Mouse (Mus musculus): ENCODE measurements around the gene Zmynd8. TPM values are rescaled to one million over a fixed set of nuclear protein-coding genes. Genes with fewer than 3 reads are reported as not detected.
A peak's percentile ranks its signal among the peaks of the same experiment; 100 is the strongest.

Zmynd8 gene
- polyA plus RNA-seq, 1 experiment from 2014 or later = 71.5 TPM

DNA sequence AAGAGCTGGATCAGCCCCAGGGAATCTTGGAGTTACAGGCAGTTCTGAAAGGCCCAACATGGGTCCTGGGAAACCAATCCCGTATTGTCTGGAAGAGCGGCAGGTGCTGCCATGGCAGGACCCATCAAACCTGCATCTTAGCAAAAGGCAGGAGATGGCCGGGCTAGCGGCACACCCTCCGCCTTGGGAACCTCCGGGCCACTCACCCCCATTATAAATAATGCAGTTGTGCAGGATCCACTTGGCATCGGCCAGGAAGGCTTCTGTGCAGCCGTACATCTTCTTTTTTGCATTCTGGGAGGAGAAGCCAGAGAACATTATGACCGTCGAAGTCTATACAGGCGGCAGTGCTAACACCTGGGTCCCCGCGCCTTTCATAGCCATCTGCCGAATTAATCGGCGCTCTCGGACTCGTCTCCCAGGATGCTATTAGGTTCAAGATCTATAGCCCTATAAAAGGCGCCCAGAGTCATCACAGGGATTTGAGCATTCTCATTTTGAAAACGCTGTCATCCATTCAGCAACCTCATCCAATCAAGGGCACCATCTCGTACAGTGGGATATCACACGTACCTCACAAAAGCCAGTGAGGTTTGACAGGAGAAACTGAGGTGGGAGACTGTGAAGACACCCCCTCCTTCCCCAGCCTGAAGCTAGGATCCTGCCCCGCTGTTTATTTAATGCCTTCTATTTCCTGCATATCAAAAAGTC is 60.1 kb downstream of the Zmynd8 start:
- peaks cover 93% of the 10 kb centered on the region for H3K36me3 ChIP-seq (replicated peaks)
- 79% methylated on average over 23 of the region's 23 CpGs for WGBS

DNA sequence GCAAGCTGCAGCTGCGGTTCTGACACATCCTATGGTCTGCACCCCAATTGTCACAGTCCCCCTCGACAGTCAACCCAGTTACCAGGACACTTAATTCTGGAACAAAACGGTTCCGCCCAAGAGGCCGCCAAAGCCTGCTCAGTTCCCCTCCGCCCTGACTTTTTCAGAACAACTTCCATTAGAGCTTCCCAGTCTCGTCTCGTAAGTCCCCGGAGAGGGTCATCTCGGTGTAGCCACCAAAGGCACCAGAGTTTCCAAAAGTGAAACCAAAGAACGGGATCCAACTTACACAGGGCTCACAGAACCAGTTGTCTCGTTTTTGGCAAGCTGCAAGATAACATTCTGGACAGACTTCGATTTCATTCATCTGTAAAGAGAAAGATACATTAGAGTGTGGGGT is 64.2 kb downstream of the Zmynd8 start:
- Histone ChIP-seq H3K4me3 (replicated peaks) (no peak overlapping the region), H3K9ac (no peak overlapping the region), H3K27me3 (peaks cover 7% of the 10 kb centered on the region; the same call in 1 of the 2 replicates), H3K9me3 (no peaks in the 10 kb centered on the region), H3K36me3 (replicated peaks) (peaks cover 92% of the 10 kb centered on the region), H3K27ac (no peak overlapping the region), H3K4me2 (no peak overlapping the region), H3K4me1 (peaks cover 29% of the 10 kb centered on the region)
- no peak for ATAC-seq (ENCODE audit: low FRiP score)
- 94% methylated on average over 13 of the region's 13 CpGs for WGBS

More for the DNA sequence above, 60.1 kb downstream of the Zmynd8 start:
- Histone ChIP-seq H3K4me3 (replicated peaks) (no peak overlapping the region), H3K4me1 (peaks cover 17% of the 10 kb centered on the region), H3K9ac (no peak overlapping the region), H3K4me2 (no peak overlapping the region), H3K27me3 (no peaks in the 10 kb centered on the region), H3K9me3 (no peaks in the 10 kb centered on the region), H3K27ac (peak overlapping the region; percentile 73)
- peak; percentile 53; the same call in 1 of the 2 replicates for ATAC-seq (ENCODE audit: low FRiP score)

DNA sequence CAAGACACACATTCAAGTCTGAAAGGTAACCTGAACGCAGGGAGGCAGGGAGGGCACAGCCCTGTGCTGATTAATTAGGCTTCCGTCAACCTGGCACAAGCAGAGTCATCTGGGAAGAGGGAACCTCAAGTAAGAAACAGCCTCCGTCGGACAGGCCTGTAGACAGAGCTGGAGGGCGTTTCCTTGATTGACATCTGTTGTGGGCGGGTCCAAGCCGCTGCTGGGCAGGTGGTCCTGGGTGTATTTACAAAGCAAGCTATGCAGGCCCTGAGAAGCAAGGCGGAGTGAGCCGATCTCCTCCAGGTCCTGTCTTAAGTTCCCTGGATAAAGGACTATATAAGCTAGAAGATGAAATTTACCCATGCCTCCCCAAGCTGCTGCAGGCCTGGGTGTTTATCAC is 65.3 kb downstream of the Zmynd8 start:
- H3K9me3 ChIP-seq = no peaks in the 10 kb centered on the region
- 0 out of 2 replicates have a peak, but pooled peaks have one; percentile 17 for ATAC-seq (ENCODE audit: low FRiP score)
- H3K4me3 ChIP-seq (replicated peaks) = no peak overlapping the region
- 68% methylated on average over 9 of the region's 9 CpGs for WGBS
- no peak overlapping the region; the same call in 1 of the 2 replicates for H3K27ac ChIP-seq
- no peak overlapping the region for H3K9ac ChIP-seq
- H3K36me3 ChIP-seq (replicated peaks) = peaks cover 94% of the 10 kb centered on the region
- H3K27me3 ChIP-seq = peaks cover 7% of the 10 kb centered on the region; the same call in 1 of the 2 replicates
- no peak overlapping the region for H3K4me2 ChIP-seq
- peaks cover 26% of the 10 kb centered on the region; the same call in 1 of the 2 replicates for H3K4me1 ChIP-seq

DNA sequence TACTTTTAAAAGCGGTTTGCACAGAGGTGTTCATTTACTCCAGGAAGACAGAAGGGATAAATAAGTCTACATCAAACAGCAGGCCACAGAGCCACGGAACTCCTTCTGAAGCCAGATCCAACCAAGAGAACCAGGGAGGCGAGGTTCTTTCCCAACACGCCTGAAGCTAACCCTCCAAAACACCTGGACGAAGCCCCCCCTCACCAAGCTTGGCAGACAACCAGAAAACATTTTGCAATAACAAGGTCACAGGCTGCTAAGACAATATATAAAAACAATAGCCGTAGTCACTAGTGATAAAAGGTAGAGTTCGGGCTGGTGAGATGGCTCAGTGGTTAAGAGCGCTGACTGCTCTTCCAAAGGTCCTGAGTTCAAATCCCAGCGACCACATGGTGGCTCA is 66.1 kb downstream of the Zmynd8 start:
- Histone ChIP-seq H3K27me3 (peaks cover 7% of the 10 kb centered on the region; the same call in 1 of the 2 replicates), H3K27ac (no peak overlapping the region), H3K9ac (no peak overlapping the region), H3K36me3 (replicated peaks) (peaks cover 92% of the 10 kb centered on the region), H3K4me3 (replicated peaks) (no peak overlapping the region), H3K4me1 (peaks cover 26% of the 10 kb centered on the region; the same call in 1 of the 2 replicates), H3K9me3 (no peaks in the 10 kb centered on the region), H3K4me2 (no peak overlapping the region)
- WGBS = 93% methylated on average over 9 of the region's 9 CpGs
- no peak for ATAC-seq (ENCODE audit: low FRiP score)

DNA sequence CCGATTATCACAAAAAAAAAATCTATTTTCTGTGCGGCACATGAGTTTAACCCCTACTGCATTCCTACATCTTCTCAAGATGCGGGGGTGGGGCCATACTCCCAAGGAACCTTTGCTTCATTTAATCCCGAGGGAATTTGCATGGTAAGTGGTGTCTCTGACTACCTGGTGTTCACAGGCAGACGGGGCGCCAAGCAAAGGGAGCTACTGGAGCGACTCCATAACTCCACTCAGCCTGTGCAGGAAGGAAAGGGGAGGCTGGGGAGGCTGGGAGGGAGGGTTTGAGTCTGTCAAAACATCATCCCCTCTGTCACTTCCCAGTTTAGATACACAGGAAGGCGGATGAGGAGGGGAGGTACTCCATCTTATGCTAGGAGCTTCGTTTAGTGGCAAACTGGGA is 66.5 kb downstream of the Zmynd8 start:
- peaks cover 26% of the 10 kb centered on the region; the same call in 1 of the 2 replicates for H3K4me1 ChIP-seq
- peak overlapping the region; percentile 21; the same call in 1 of the 2 replicates for H3K27ac ChIP-seq
- 68% methylated on average over 9 of the region's 9 CpGs for WGBS
- no peak overlapping the region for H3K4me3 ChIP-seq (replicated peaks)
- H3K9ac ChIP-seq = no peak overlapping the region
- H3K9me3 ChIP-seq = no peaks in the 10 kb centered on the region
- peaks cover 91% of the 10 kb centered on the region for H3K36me3 ChIP-seq (replicated peaks)
- H3K27me3 ChIP-seq = peaks cover 9% of the 10 kb centered on the region
- H3K4me2 ChIP-seq = no peak overlapping the region
- ATAC-seq (ENCODE audit: low FRiP score) = no peak

DNA sequence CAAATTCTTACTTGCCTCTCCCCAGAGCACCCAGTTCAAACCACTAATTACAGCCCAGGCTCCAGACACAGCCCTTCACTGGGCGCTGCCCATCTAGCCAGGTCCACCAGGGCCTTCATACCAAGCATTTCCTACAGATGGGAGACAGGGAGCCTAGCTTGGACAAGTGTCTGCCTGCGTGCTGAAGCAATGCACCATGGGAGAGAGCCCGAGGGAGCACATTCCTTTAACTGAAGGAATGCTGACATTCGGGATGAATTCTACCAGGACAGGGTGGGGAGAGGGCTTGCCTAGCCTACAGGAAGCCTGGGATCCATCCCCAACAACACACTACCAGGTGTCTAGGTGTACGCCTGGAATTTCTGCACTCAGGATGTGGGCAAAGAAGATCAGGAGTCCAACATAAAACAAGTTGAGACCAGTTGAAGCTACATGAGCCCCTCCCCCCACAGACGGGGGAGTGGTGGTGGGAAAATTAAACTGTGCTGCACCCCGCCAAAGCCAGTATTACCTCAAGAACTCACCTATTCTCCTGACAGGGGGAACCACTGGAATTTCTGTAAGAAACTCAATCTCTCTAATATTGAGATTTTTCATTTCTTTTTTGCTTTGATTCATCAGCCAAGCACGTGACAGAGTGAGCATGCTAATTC is 67.1 kb downstream of the Zmynd8 start:
- 84% methylated on average over 8 of the region's 8 CpGs for WGBS
- peaks cover 26% of the 10 kb centered on the region; the same call in 1 of the 2 replicates for H3K4me1 ChIP-seq
- no peak overlapping the region for H3K27ac ChIP-seq
- no peaks in the 10 kb centered on the region for H3K9me3 ChIP-seq
- ATAC-seq (ENCODE audit: low FRiP score) = no peak
- H3K4me3 ChIP-seq (replicated peaks) = no peak overlapping the region
- no peak overlapping the region for H3K9ac ChIP-seq
- H3K27me3 ChIP-seq = peaks cover 11% of the 10 kb centered on the region
- H3K4me2 ChIP-seq = no peak overlapping the region
- H3K36me3 ChIP-seq (replicated peaks) = peaks cover 90% of the 10 kb centered on the region

DNA sequence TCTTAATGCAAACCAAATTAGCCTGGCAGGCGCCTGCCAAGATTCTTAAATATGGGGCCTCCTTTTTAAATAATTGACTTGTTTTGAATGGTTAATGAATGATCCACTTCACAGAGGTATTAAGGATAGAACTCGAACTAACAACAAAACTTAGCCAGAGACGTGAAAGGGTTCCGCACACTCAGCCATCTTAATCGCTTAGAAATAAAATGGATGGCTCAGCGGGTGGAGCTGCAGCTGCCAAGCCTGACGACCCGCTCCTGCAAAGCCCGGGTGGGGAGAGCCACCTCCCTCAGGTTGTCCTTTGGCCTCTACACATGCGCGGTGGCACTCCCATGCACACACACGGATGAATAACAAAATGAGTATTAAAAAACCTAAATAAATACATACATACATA is 70.0 kb downstream of the Zmynd8 start:
- Histone ChIP-seq H3K4me2 (no peak overlapping the region), H3K4me3 (replicated peaks) (no peak overlapping the region), H3K36me3 (replicated peaks) (peaks cover 86% of the 10 kb centered on the region), H3K27me3 (peaks cover 14% of the 10 kb centered on the region), H3K9ac (no peak overlapping the region), H3K27ac (no peak overlapping the region), H3K4me1 (peaks cover 30% of the 10 kb centered on the region), H3K9me3 (no peaks in the 10 kb centered on the region)
- WGBS = 30% methylated on average over 12 of the region's 12 CpGs
- ATAC-seq (ENCODE audit: low FRiP score) = no peak

DNA sequence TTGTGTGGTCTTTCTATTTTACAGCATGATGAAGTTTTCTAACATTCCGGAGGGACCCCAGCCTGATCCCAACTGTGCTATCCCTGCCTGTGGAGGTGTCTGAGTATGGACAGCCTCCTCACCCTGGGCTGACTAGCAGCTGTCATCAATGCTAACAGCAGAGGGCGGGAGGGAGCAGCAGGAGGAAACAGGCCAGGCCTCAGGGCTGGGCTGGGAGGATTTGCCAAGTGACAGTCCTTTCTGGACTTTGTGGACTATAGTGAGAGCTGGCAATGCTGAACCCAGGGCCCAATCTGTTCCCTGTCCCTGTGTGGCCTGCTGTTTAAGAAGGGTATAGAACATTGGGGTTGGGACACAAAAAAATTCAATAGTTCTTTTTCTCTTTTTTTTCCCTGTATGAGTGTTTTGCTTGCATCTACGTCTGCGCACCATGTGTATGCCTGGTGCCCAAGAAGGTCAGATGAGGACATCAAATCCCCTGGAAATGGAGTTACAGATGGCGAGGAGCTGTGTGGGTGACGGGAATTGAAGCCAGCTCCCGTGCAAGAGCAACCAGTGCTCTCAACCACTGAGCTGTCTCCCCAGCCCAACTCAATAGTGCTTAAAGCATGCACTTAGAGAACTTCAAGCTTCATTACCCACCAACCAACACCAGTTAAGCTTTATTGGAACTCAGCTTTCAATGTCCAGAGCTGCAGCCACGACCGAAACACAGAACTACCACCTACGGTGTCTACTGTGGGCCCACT is 72.7 kb downstream of the Zmynd8 start:
- no peak overlapping the region for H3K27ac ChIP-seq

DNA sequence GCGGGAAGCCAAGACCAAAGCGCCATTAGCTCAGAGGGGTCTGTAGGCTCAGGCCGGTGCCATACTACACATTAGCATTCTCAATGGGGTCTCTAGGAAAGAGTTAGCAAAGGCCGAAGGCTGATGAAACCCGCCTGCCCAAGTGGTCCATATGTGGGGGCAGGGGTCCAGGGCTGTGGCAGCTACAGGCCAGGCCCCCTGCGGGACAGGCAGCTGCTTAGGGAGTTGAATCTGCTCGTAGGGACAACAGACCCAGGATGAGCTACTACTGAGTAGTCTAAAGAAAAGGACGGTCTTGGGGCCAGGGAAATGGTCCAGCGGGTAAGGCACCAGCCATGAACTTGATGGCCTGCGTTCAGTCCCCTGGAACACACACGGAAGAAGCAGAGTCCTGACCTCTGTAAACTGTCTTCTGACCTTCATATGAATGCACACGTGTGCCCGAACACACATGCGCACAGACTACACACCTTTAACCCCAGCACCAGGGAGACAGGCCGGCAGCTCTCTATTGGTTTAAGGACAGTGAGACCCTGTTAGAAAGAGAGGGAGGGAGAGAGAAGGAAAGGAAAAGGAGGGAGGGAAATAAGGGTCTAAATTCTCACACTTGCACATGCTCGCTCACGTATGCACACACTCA is 73.4 kb downstream of the Zmynd8 start:
- Histone ChIP-seq H3K27ac (peak overlapping the region; percentile 50; the same call in 1 of the 2 replicates), H3K4me2 (no peak overlapping the region), H3K4me1 (peaks cover 17% of the 10 kb centered on the region), H3K9me3 (no peaks in the 10 kb centered on the region), H3K4me3 (replicated peaks) (no peak overlapping the region), H3K36me3 (replicated peaks) (peaks cover 85% of the 10 kb centered on the region), H3K9ac (no peak overlapping the region), H3K27me3 (peaks cover 13% of the 10 kb centered on the region)
- WGBS = 88% methylated on average over 17 of the region's 17 CpGs
- ATAC-seq (ENCODE audit: low FRiP score) = no peak; the same call in 1 of the 2 replicates

More for the DNA sequence above, 72.7 kb downstream of the Zmynd8 start:
- no peaks in the 10 kb centered on the region for H3K9me3 ChIP-seq
- peak; percentile 65 for ATAC-seq (ENCODE audit: low FRiP score)
- H3K9ac ChIP-seq = no peak overlapping the region
- H3K4me3 ChIP-seq (replicated peaks) = no peak overlapping the region
- 71% methylated on average over 10 of the region's 10 CpGs for WGBS
- no peak overlapping the region for H3K4me2 ChIP-seq
- H3K4me1 ChIP-seq = peaks cover 23% of the 10 kb centered on the region
- H3K36me3 ChIP-seq (replicated peaks) = peaks cover 86% of the 10 kb centered on the region
- H3K27me3 ChIP-seq = peaks cover 14% of the 10 kb centered on the region

DNA sequence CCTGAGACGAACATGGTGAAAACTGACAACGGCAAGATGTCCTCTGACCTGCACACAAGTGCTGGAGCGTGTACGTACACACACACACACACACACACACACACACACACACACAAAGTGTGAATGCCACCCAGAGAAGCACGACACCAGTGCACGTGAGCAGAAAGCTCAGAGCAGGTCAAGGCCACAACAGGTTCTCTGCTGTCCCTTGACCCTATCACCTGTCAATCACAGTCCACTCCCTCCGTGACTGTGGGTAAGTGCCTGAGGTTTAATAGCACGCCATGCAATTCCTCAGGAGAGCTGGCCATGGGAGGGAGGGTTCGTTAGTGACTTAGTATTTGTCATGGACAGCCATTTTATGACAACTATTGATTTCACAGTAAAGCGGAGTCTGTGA is 74.0 kb downstream of the Zmynd8 start:
- WGBS = 76% methylated on average over 10 of the region's 10 CpGs
- H3K27me3 ChIP-seq = peaks cover 7% of the 10 kb centered on the region
- 0 out of 2 replicates have a peak, but pooled peaks have one; percentile 28 for ATAC-seq (ENCODE audit: low FRiP score)
- no peak overlapping the region for H3K9ac ChIP-seq
- H3K4me3 ChIP-seq (replicated peaks) = no peak overlapping the region
- H3K27ac ChIP-seq = peak overlapping the region; percentile 50; the same call in 1 of the 2 replicates
- H3K9me3 ChIP-seq = no peaks in the 10 kb centered on the region
- no peak overlapping the region for H3K4me2 ChIP-seq
- peaks cover 16% of the 10 kb centered on the region for H3K4me1 ChIP-seq
- H3K36me3 ChIP-seq (replicated peaks) = peaks cover 86% of the 10 kb centered on the region

DNA sequence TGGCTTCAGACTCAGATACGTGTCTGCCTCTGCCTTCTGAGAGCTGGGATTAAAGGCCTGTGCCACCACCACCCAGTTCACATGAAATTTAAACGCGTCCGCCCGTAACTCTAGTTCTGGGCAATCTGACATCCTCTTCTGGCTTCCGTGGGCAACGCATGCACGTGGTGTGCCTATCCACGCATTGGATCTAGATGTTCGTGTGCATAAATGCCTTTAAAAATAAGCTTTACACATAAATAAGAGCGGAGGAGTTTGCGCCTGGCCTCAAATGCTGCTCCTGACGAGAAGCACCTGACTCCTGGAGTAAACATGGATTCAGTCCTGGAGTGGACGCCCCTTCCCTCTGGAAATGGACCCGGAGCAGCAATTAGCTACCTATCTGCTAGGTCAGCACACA is 76.3 kb downstream of the Zmynd8 start:
- Histone ChIP-seq H3K4me1 (peaks cover 8% of the 10 kb centered on the region; the same call in 1 of the 2 replicates), H3K4me2 (no peak overlapping the region), H3K9me3 (no peaks in the 10 kb centered on the region), H3K4me3 (replicated peaks) (no peak overlapping the region), H3K27me3 (peaks cover 6% of the 10 kb centered on the region; the same call in 1 of the 2 replicates), H3K9ac (no peak overlapping the region), H3K27ac (no peak overlapping the region), H3K36me3 (replicated peaks) (peaks cover 83% of the 10 kb centered on the region)
- ATAC-seq (ENCODE audit: low FRiP score) = no peak
- WGBS = 96% methylated on average over 15 of the region's 15 CpGs

All from forebrain, embryonic 12.5 days (tissue).